Mouse (Mus musculus) E14TG2a.4 (cell line): ENCODE measurements around the gene Eipr1.

Source experiments
- CTCF ChIP-seq: conservative IDR thresholded peaks from 2 replicates; pipeline ENCODE4 v1.5.1; 2014; ENCODE audit warnings: low read length
- NANOG ChIP-seq: IDR thresholded peaks from 2 replicates; pipeline ENCODE4 v1.6.1; 2014; ENCODE audit warnings: borderline replicate concordance, low read length, mixed read lengths

GRCm38 (mm10) chr12:28800423-28800822, 48.8 kb downstream of the Eipr1 start:
- TF ChIP-seq CTCF (no peak), NANOG (no peak)
